In genomic region chr6:34371700-34372351, GRCm38 (mm10) we compare ENCODE assay signal across 8 mouse cellular contexts. TPM values are rescaled to one million over a fixed set of nuclear protein-coding genes. Genes with fewer than 3 reads are reported as not detected.
DNase-seq lines count a peak whose midpoint lies in the region; ATAC-seq and TF ChIP-seq lines count a peak whose summit lies in the region.

No protein-coding gene starts in this region.

- no peaks in the 10 kb centered on the region for H3K9me3 ChIP-seq in kidney, embryonic 14.5 days (ENCODE audit: control insufficient read depth, low read length)
- H3K9me3 ChIP-seq in intestine, postnatal 0 days (ENCODE audit: control insufficient read depth), result no peaks in the 10 kb centered on the region
- no peaks in the 10 kb centered on the region for H3K9me3 ChIP-seq in limb, embryonic 10.5 days (replicated peaks)
- no peaks in the 10 kb centered on the region for H3K9me3 ChIP-seq in midbrain, embryonic 12.5 days

- no peak for ATAC-seq in kidney, embryonic 14.5 days (ENCODE audit: low FRiP score, low TSS enrichment)
- ATAC-seq in intestine, postnatal 0 days, result no peak; the same call in 1 of the 2 replicates
- ATAC-seq in midbrain, embryonic 12.5 days (ENCODE audit: low FRiP score, low read depth), result no peak

- no peaks in the 10 kb centered on the region for H3K4me1 ChIP-seq in kidney, embryonic 14.5 days (ENCODE audit: control insufficient read depth, insufficient read depth, low read length)
- H3K4me1 ChIP-seq in intestine, postnatal 0 days (replicated peaks; ENCODE audit: control insufficient read depth, insufficient read depth, low read length), result no peaks in the 10 kb centered on the region; the same call in 1 of the 2 replicates
- H3K4me1 ChIP-seq in limb, embryonic 10.5 days, result no peaks in the 10 kb centered on the region; the same call in 1 of the 2 replicates
- peaks cover 12% of the 10 kb centered on the region for H3K4me1 ChIP-seq in midbrain, embryonic 12.5 days

- H3K27me3 ChIP-seq in kidney, embryonic 14.5 days (ENCODE audit: control insufficient read depth, insufficient read depth, low read length), result no peaks in the 10 kb centered on the region
- H3K27me3 ChIP-seq in intestine, postnatal 0 days (replicated peaks; ENCODE audit: control insufficient read depth, insufficient read depth, low read length), result no peaks in the 10 kb centered on the region
- no peaks in the 10 kb centered on the region for H3K27me3 ChIP-seq in limb, embryonic 10.5 days (ENCODE audit: low read depth, poor library complexity, severe bottlenecking)
- H3K27me3 ChIP-seq in midbrain, embryonic 12.5 days, result no peaks in the 10 kb centered on the region

- H3K4me2 ChIP-seq in kidney, embryonic 14.5 days (replicated peaks; ENCODE audit: low read depth, low read length), result no peak overlapping the region; the same call in 1 of the 2 replicates
- peak overlapping the region; percentile 49; the same call in 1 of the 2 replicates for H3K4me2 ChIP-seq in intestine, postnatal 0 days (replicated peaks; ENCODE audit: low read depth)
- peak overlapping the region; percentile 31 for H3K4me2 ChIP-seq in midbrain, embryonic 12.5 days (replicated peaks)

- DNase-seq in kidney, adult 11 months, result peak; percentile 59
- peak; percentile 75 for DNase-seq in embryo, embryonic 9.5 days (ENCODE audit: extremely low spot score)
- DNase-seq in heart, adult 11 months, result peak; percentile 96
- peak; percentile 73 for DNase-seq in limb, embryonic 10.5 days (ENCODE audit: low spot score)
- DNase-seq in skeletal muscle tissue, adult 2 months (ENCODE audit: low read depth, low spot score), result peak; percentile 66

- no peak overlapping the region for H3K9ac ChIP-seq in kidney, embryonic 14.5 days (ENCODE audit: low read depth, low read length)
- H3K9ac ChIP-seq in intestine, postnatal 0 days (ENCODE audit: low read depth, low read length), result no peak overlapping the region
- H3K9ac ChIP-seq in midbrain, embryonic 12.5 days (replicated peaks), result no peak overlapping the region

- WGBS in kidney, embryonic 14.5 days, result 33% methylated on average over 18 of the region's 18 CpGs
- 23% methylated on average over 18 of the region's 18 CpGs for WGBS in intestine, postnatal 0 days
- WGBS in limb, embryonic 10.5 days, result 29% methylated on average over 18 of the region's 18 CpGs
- WGBS in midbrain, embryonic 12.5 days, result 26% methylated on average over 18 of the region's 18 CpGs

- H3K36me3 ChIP-seq in kidney, embryonic 14.5 days (ENCODE audit: control insufficient read depth, insufficient read depth, low read length), result no peaks in the 10 kb centered on the region
- no peaks in the 10 kb centered on the region for H3K36me3 ChIP-seq in intestine, postnatal 0 days (ENCODE audit: control insufficient read depth, insufficient read depth)
- H3K36me3 ChIP-seq in limb, embryonic 10.5 days, result no peaks in the 10 kb centered on the region
- no peaks in the 10 kb centered on the region for H3K36me3 ChIP-seq in midbrain, embryonic 12.5 days

- no peak overlapping the region for H3K27ac ChIP-seq in kidney, embryonic 14.5 days (ENCODE audit: low read depth, low read length)
- no peak overlapping the region for H3K27ac ChIP-seq in intestine, postnatal 0 days (ENCODE audit: low read depth, low read length)
- no peak overlapping the region for H3K27ac ChIP-seq in limb, embryonic 10.5 days
- no peak overlapping the region for H3K27ac ChIP-seq in midbrain, embryonic 12.5 days (replicated peaks)

- H3K4me3 ChIP-seq in kidney, embryonic 14.5 days (ENCODE audit: low read length), result no peak overlapping the region
- no peak overlapping the region for H3K4me3 ChIP-seq in intestine, postnatal 0 days (ENCODE audit: low read depth, low read length)
- H3K4me3 ChIP-seq in limb, embryonic 10.5 days, result peak overlapping the region; percentile 21; the same call in 1 of the 2 replicates
- no peak overlapping the region for H3K4me3 ChIP-seq in midbrain, embryonic 12.5 days

- peak; percentile 84 for TF ChIP-seq CTCF in intestine, postnatal 0 days (IDR thresholded peaks at IDR 0.05; ENCODE audit: low read depth)

RNA-seq across cellular contexts. Expression of gene Akr1b10, which starts 12.2 kb away (rescaled TPM):
- polyA plus RNA-seq in kidney, embryonic 14.5 days (2014; fragmentation: Nextera tagmentation; extraction: Ambion mirVana), result 24.2 and 27.6 TPM in 2 replicates
- 9.9 and 10.5 TPM in 2 replicates for polyA plus RNA-seq in intestine, postnatal 0 days (2015; fragmentation: Nextera tagmentation; extraction: Ambion mirVana)
- 14.6 and 17.6 TPM in 2 replicates for polyA plus RNA-seq in limb, embryonic 10.5 days (2016; fragmentation: Nextera tagmentation; extraction: Ambion mirVana)
- 10.1 and 12.1 TPM in 2 replicates for polyA plus RNA-seq in midbrain, embryonic 12.5 days (2016; fragmentation: Nextera tagmentation; extraction: Ambion mirVana)

RNA-seq across cellular contexts. Expression of gene Akr1b8, which starts 17.9 kb away (rescaled TPM):
- 14.9 and 15.6 TPM in 2 replicates for polyA plus RNA-seq in kidney, embryonic 14.5 days (2014; fragmentation: Nextera tagmentation; extraction: Ambion mirVana)
- polyA plus RNA-seq in intestine, postnatal 0 days (2015; fragmentation: Nextera tagmentation; extraction: Ambion mirVana), result 5.8 and 6.5 TPM in 2 replicates
- 9.2 and 9.4 TPM in 2 replicates for polyA plus RNA-seq in limb, embryonic 10.5 days (2016; fragmentation: Nextera tagmentation; extraction: Ambion mirVana)
- 15.7 and 18.3 TPM in 2 replicates for polyA plus RNA-seq in midbrain, embryonic 12.5 days (2016; fragmentation: Nextera tagmentation; extraction: Ambion mirVana)

RNA-seq across cellular contexts. Expression of gene Akr1b7, which starts 40.3 kb away (rescaled TPM):
- 32.1 and 33.8 TPM in 2 replicates for polyA plus RNA-seq in kidney, embryonic 14.5 days (2014; fragmentation: Nextera tagmentation; extraction: Ambion mirVana)
- 5.3 and 6.5 TPM in 2 replicates for polyA plus RNA-seq in intestine, postnatal 0 days (2015; fragmentation: Nextera tagmentation; extraction: Ambion mirVana)
- polyA plus RNA-seq in limb, embryonic 10.5 days (2016; fragmentation: Nextera tagmentation; extraction: Ambion mirVana), result 0.26 TPM in 1 of 2 replicates, not detected in the other
- not detected in 2 replicates for polyA plus RNA-seq in midbrain, embryonic 12.5 days (2016; fragmentation: Nextera tagmentation; extraction: Ambion mirVana)

RNA-seq across cellular contexts. Expression of gene Akr1b3, which starts 54.5 kb away (rescaled TPM):
- polyA plus RNA-seq in kidney, embryonic 14.5 days (2014; fragmentation: Nextera tagmentation; extraction: Ambion mirVana), result 186 and 207 TPM in 2 replicates
- 69.4 and 72.9 TPM in 2 replicates for polyA plus RNA-seq in intestine, postnatal 0 days (2015; fragmentation: Nextera tagmentation; extraction: Ambion mirVana)
- polyA plus RNA-seq in limb, embryonic 10.5 days (2016; fragmentation: Nextera tagmentation; extraction: Ambion mirVana), result 238 and 309 TPM in 2 replicates
- polyA plus RNA-seq in midbrain, embryonic 12.5 days (2016; fragmentation: Nextera tagmentation; extraction: Ambion mirVana), result 155 and 173 TPM in 2 replicates
